Mouse (Mus musculus) T-helper 17 cell (primary cell): Measurements from ENCODE around the gene Qrich2.
"Not testable (repeated sequence)": the region's sequence is repeated elsewhere in the genome, so short reads cannot be mapped to it uniquely, and the experiment has no call there.

Experiments
- in situ Hi-C, 2 experiments: fragments of 300-600 bp; cut with MboI, MseI; formaldehyde crosslinking; loops; 1 replicate in 1 of 2; 2 replicates in 1 of 2; pipeline ENCODE4 v1.15.1; 2025; ENCODE audit warnings: high pct_unique_total_duplicates in 2 of 2

Qrich2 gene

DNA sequence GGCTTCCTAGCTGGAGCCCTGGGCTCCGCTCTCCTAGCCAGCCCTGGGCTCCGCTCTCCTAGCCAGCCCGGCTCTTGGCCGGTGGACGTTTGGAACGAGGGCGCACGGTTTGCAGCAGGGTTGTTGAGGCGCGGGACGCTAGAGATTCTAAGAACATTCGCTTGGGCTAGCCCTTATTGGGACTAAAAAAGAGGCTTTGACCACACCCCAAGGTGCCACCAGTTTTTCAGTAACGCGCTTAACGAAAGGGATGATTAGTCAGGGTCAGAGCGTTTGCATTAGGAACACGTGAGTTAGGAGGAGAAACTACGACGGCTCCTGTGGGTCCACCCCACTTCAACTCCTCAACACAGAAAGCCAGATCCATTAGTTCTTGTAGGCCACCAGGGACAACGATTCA lies at the start of gene Qrich2:
Qrich2 (minus strand) TSS at position 101 of the 400 bp plus-strand sequence.
- in situ Hi-C loops, result no loop called here

DNA sequence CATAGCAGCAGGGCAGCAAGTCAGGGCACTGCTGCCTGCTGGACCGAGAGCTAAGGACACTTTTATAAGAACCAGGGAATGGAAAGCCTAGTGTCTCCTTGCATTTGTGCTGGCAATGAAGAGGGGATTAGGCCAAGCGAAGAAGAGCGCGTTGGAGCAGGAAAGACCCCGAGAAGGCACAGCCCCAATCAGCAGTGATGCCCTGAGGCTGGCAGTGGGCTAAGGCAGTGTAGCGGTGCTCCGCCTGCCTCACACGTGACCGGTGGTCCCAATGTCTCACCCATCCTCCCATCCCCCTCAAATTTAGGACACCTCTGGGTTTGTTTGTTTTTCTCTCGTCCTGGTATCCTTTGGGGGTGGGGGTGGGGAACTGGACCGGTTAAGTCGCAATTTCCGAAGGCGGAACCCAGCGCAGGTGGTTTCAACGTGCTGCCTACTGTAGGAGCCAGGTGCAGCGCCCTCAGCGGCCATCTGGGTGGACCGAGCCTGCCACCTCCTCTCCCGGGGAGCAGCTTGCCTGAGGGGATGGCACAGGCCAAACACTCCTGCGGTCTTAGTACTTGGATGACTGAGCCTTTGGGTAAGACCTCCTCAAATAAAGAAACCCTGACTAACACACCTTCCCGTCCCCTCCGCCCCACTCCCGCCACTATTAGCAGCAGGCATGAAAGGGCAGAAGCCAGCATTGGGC lies 49.4 kb upstream of the Qrich2 start:
- in situ Hi-C loops, result no loop called here

DNA sequence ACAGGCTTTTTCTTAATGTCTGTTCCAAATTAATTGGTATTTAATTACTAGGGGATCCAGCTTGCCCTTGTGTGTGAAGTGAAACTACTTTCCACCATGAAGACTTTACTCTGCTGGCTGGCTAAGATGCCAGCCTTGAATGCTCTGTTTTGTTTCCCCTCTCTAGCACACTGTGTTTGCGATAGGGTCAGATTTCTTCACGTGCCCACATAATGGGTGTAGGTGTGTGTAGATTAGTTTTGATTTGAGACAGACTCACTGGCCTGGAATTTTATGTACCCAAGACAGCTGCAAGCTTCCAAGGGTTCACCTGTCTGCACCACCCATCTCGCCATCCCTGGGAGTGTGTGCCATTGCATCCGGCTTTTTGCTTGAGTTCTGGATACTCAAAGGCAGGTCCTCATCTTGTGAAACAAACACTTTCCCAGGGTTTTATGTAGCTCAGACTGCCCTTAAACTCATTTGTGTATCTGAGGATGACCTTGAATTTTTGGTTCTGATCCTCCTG lies 47.5 kb upstream of the Qrich2 start:
- in situ Hi-C loops, result no loop called here

DNA sequence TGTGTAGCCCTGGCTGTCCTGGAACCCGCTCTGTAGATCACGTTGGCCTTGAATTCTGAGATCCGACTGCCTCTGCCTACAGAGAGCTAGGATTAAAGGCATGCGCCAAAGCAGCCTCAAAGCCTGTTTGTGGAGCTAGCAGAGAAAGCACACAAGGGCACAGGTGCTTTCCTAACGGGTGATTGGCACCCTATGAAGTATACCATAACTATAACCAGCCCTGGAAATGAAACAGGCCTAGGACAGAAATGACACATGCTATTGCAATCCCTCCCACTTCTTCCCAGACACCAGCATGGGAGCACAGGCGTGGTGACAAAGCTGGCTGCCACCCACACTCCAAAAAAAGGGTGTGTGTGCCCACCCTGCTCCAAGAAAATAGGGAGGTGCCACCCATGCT lies 46.9 kb upstream of the Qrich2 start:
- in situ Hi-C loops, result no loop called here

DNA sequence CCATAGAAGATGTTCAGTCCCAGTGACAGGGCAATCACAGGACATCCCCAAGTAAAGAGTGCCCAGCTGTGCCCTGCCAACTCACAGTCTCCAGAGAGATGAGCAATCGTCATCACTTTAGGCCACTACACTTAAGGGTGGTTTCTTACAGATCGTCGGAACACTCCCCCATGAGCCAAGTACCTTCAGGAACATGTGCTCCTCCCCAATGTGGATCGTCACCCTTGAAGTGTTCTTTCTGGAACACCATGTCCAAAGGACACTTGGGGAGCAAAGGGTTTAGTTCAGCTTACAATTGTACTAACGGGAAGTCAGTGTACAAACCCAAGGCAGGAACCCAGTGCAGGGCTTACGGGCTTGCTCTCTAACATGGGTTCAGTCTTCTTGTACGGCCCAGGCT lies 46.1 kb upstream of the Qrich2 start:
- in situ Hi-C loops, result no loop called here

DNA sequence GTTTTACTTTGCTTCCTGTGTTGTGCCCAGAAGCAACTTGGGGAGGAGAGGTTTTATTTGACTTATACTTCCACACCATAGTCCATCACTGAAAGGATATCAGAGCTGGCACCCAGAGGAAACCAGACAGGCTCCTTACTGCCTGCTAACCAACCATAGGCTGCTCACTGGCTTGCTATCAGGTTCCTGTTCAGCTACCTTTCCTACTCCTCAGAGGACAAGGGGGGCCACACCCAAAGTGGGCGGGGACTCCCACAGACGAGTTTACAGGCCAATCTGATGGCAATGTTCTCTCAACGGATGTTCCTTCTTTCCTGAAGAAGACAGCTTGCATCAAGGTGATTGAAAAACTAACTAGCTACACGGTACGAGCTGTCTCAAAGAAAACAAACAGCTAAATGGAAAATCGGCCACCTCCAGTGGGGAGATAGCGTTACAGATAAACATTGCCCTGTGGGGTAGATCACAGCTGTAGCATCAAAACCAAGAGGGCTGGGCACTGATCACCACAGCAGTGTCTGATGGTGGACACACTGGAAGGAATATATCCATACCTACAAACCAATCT lies 45.3 kb upstream of the Qrich2 start:
- in situ Hi-C loops, result no loop called here

DNA sequence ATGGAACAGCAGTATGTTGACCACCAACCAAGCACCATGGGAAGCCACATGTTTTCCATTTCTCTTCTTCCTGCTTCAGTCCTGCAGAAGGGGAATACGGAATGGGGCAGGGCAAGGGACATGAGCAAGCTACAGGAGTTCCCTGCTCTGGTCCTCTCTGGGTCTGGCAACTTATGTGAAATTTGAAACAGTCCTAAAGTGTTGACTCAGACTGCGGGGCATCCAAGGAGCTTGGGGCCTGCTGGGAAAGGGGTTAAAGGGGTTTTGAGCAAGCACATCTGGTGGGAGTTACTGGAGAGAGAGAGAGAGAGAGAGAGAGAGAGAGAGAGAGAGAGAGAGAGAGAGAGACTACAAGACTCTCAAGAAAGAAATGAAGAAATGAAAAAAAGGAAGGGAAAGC lies 42.6 kb upstream of the Qrich2 start:
- in situ Hi-C loops, result no loop called here

DNA sequence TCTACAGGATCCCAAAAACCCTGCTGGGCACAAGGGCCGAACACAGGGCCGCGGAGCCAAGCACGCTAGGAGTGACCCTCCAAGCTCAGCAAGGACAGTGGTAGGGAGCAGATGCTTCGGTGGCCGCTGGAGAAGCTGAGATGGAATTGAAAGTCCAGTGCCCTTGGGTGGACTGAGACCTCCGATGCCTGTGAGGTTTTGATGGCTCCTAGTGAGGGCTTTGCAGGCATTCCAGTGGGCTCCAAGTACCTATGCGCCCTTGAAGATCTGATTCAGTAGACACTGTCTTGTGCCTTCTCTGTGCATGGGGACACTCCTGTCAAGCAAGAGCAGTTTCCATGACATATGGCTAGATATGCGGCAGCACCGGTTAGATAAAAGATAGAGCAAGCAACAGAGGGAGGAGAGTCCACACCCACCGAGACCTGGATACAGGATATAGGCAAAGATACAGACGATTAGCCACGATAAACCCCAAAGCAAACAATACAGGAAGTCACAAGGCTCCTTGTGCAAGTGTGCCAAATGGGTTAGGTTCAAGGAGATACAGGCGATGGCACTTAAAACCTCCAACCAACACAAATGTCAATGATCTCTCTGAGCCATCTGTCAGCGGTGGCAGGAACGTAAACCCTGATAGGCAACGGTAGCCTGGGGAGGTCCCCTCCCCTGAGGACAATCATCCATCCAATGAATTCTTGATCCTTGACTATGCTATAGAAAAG lies 40.3 kb upstream of the Qrich2 start:
- in situ Hi-C loops, result no loop called here

DNA sequence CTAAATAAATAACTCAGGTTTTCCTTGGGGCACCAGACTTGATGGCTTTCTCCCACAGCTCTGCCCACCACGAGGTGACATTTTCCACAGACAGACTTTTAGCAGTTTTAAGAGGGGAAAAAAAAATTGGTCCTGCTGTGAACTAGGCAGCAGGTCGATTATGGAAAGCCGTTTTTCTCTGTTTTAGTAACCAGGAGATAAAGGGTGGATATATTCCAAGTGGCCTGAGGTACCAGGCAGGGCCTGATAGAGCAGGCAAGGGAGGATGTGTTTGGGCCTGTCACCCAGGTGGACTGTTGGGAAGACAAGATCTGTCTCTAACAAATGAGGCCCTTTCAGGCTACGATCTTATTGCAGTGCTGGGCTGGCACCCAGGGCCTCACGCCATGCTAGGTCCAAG lies 39.5 kb upstream of the Qrich2 start:
- in situ Hi-C loops, result no loop called here

DNA sequence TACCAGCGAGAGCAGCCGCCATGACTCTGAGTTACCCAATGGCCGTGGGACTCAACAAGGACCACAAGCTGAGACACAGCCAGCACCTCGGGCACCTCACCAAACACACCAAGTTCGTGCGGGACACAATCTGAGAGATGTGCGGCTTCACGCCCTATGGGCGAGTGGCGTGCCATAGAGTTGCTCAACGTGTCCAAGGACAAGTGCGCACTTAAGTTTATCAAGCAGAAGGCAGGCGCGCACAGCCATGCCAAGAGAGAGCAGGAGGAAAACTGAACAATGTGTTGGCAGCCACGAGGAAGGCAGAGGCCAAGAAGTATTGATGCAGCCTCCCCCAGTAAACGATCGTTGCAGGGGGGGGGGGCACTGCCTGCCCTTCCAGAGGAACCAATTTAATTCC lies 38.5 kb upstream of the Qrich2 start:
- in situ Hi-C loops, result no loop called here

DNA sequence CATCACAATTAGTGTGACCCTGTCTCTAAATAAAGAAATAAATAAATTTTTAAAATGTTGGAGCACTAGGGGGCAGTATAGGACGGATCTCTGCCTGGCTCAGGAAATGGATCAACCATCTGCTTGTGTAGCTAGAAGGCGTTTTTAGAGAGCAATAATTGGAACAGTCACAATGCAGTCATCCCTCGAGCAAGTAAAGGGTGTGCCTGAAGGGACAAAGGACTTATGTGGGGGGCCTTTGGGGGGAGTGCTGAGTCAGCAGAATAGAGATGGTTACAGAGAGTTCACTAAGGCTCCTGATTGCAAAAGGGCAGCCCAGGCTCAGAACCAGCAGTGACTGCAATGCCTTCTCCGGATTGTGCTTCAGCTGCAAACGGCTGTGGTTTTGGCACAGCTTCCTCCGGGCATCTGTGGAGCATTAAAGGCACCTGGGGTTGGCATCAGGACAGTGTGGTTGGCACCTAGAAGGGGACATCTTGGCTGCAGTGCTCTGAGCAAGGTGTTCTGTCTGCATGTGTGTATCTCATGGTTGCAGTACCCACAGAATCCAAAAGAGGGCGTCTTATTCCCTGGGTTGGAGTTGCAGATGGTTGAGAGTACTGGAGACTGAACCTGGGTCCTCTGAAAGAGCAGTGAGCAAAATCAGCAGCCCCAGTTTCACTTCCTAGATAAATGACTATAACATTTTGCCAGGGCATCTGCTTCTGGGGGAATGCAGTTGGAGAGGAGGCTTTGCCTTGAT lies 35.1 kb upstream of the Qrich2 start:
- in situ Hi-C loops, result no loop called here

DNA sequence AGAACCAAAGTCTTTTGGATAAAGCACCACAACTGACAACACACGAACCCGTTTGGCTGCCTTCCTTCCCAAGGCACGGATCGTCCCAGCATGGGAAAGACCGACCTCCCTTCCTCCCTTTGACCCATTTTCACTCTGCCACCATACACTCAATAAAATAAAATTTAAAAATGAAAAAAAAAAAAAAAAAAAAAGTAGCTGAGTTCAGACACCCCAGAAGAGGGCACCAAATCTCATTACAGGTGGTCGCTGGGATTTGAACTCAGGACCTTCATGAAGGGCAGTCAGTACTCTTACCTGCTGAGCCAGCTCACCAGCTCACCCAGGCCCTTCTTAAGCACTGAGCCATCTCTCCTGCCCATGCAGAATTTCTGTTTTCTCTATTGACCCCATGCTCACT lies 33.0 kb upstream of the Qrich2 start:
- in situ Hi-C loops, result loop anchor here in 1 of 2 experiments (5.0 kb wide), 1 partner anchor 33 kb away; the partner anchor contains the start of gene Sphk1

DNA sequence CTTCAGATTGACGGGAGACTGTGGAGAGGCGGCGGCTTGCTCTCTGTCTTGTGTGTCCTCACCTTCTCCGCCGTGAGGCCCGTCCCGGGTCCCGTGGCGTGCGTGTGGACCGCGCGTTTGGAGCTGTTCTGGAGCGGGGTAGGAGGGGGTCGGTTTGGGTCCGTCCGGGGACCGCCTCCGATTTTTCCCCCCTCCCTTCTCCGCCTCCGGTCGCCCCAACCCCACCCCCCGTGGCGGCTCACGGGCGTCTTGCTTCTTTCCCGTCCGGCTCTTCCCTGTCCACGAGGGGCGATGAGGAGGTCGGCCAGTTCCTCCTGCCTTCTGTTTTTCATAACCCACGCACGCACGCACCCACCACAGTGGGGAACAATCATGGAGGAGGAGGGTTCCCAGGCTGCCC lies 32.6 kb upstream of the Qrich2 start:
- in situ Hi-C loops, result loop anchor here in 1 of 2 experiments (5.0 kb wide), 1 partner anchor 34 kb away; the partner anchor contains the start of gene Sphk1

DNA sequence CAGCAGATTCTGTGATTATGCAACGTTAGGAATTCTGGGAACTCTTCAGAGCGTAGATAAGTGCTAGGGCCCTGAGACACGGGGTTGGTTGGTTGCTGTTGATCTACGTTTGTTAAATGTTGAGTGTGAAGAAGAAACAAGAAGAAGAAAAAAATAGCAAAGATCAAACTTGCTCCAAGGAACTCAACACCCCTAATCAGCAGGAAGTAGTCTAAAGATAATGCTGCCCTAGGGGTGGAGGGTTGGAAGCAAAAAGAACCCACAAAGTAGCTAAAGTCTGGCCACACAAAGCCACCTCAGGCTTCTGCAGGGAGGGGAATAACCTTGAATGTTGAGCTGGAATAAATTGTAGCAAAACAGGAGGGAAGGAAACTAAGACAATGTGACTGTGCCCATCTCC lies 31.3 kb upstream of the Qrich2 start:
- in situ Hi-C loops, result loop anchor here in 1 of 2 experiments (5.0 kb wide), 1 partner anchor 35 kb away; the partner anchor contains the start of gene Sphk1

DNA sequence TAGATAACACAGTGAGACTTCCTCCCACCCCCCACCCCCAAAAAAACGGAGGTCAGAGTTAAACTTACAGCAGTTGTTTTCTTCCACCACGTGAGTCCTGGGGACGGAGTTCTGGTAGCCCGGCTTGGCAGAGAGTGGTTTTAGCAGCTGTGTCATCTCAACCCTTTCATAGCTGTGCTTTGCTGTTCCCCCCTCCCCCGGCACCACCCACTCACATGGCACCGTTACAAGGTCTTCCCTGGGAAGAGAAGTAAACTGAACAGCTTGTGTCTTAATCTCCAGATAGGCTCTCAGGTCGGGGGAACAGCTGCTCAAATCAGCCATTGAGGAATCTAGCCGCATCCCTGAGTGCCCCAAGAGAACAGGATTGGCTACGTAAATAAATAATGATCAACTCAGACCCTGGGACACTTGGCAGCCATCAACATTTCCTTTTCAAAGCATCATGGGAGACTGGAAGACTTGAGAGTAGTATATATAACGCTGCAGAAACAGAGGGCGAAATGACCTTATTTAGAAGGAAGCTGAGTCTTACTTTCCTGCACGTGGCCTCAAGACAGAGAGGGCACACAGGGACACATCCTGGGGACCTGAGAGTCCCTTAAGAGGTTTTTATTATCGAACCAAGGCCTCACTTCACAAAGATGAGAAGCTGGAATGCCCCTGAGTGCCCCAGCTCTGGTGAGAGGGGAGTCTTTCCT lies 28.6 kb upstream of the Qrich2 start:
- in situ Hi-C loops, result loop anchor here in 1 of 2 experiments (5.0 kb wide), 1 partner anchor 38 kb away; the partner anchor contains the start of gene Sphk1

DNA sequence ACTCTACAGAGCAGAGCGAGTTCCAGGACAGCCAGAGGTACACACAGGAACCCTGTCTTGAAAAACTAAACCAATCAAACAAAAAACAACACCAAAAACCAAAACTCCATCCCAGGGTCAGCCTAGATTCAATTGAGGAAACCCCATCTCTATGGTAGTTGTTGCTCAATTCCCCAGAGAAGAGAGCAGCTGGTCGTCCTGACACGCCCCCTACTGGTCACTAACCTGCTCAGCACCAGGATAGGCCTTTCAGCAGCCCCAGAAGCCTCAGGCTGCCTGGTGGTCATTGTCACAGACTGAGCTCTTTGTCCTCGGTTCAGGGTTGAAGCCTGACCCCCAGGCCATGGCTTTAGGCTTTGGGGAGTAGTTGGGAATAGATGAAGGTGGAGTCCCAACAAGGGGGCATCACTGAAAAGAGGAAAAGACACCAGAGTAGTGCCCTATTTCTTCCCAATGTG lies 27.8 kb upstream of the Qrich2 start, which contains the start of gene Prpsap1:
Prpsap1 (minus strand) TSS at position 408 of the 458 bp plus-strand sequence.
- in situ Hi-C loops, result no loop called here

DNA sequence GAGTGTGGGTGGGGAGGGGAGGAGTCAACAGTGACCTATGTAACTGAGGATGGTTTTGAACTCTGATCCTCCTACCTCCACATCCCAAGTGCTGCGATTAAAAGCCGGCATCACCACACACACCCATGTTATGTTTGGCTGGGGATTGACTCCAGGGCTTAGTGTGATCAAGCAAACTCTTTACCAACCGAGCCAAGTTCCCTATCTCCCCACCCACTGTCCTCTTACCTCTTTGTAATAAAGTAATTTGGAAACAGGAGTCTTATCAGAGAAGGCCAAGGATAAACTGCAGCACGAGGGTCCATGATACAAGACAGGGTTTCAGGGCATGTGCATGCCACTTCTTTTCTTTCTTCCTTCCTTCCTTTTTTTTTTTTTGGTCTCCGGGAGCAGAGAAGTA lies 27.1 kb upstream of the Qrich2 start:
- in situ Hi-C loops, result no loop called here

DNA sequence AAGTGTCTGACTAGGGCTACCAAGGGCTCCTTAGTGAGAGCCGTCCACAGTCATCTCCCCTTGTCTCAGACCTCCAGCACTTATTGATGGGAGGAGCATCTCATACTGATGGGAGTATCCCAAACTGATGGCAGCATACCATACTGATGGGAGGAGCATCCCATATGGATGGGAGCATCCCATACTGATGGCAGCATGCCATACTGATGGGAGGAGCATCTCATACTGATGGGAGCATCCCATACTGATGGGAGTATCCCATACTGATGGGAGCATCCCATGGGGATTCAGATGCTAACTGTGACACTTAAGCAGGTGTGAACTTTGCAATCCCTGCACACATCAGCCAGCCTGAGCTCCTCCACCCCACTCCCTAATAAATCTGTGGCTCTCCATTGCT lies 26.5 kb upstream of the Qrich2 start:
- in situ Hi-C loops, result not testable (repeated sequence)

DNA sequence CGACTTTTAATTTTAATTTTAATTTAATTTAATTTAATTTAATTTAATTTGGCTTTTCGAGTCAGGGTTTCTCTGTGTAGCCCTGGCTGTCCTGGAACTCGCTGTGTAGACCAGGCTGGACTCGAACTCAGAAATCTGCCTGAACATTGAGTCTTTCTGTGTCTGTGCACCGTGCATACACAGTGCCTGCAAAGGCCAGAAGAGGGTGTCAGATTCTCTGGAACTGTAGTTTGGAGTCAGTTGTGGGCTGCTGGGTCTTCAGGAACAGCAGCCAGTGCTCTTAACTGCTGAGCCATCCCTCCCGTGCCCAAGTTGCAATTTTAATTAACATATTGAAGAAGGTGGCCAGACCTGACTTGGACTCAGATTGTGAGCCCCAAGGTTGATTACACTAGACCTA lies 25.3 kb upstream of the Qrich2 start:
- in situ Hi-C loops, result no loop called here

DNA sequence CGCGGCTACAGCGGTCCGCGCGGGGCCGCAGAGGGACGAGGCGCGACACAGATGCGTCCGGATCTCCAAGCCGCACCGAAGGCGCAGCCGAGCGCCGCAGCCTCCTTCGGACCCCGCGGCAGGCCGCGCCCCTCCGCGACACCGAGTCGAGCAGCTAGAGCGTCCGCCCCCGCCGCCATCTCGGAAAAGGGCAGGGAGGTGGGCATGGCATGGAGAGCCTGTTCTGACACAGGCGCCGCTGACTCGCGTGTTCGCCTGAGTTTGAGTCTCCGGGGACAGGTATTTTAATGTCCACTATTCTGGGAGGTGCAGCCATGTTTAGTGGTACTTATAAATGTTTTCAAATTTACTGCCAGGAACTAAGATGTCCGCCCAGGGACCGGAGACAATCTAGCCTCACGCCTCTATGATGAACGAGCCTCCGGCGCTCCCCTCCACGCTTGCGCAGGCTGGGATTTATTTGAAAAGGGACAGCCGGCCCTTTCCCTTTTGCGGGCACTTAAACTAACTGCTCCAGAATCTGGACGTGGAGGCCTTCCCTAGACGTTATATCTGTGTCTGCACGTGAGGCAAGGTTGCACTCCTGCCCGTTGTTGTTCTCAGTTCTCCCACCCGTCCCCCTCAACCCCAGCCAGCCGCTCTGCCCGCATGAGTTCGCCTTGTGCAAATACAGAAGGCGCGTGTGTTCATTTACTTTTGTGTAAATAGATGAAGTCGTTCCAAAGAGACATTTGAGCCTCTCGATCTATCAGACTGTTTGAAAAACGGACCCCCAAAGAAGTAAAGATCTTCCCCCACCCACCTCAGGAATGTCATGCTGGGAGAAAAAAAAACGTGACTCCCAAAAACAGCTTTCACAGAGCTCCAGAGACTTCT lies 24.4 kb upstream of the Qrich2 start:
- in situ Hi-C loops, result no loop called here
